Mouse (Mus musculus) embryonic fibroblast, embryonic 13.5 days (primary cell): Measurements from ENCODE around the gene Ablim1.

ENCODE experiments used
- CTCF ChIP-seq: IDR thresholded peaks from 2 replicates; pipeline ENCODE4 v1.5.1; 2011; ENCODE audit warnings: mild to moderate bottlenecking, control low read depth, low read length, moderate library complexity, borderline replicate concordance; ENCODE audit not compliant: insufficient read depth
- POLR2A ChIP-seq: IDR thresholded peaks from 2 replicates; pipeline ENCODE4 v1.6.1; 2011; ENCODE audit warnings: low read depth, mild to moderate bottlenecking, control low read depth, low read length, moderate library complexity

DNA sequence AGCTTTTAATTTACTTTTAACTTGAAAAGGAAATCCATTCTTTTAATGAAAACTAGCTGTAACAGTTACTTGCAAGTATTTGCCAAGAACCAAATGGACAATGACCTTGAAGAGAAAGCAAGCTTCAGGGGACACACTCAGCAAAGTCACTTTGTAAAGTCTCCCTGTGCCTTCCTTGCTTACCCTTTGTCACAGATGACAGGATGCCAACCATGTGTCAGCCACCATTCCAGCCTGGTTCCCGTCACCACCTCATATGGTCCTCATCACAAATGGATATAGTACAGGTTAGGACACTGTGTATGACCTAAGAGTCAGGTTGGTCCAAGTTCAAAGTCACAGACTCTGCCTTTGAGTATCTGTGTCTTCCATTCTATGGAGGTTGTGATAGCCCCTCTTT lies 112.2 kb downstream of the Ablim1 start:
- no peak for TF ChIP-seq CTCF
- no peak for TF ChIP-seq POLR2A
